In the genomic region with DNA sequence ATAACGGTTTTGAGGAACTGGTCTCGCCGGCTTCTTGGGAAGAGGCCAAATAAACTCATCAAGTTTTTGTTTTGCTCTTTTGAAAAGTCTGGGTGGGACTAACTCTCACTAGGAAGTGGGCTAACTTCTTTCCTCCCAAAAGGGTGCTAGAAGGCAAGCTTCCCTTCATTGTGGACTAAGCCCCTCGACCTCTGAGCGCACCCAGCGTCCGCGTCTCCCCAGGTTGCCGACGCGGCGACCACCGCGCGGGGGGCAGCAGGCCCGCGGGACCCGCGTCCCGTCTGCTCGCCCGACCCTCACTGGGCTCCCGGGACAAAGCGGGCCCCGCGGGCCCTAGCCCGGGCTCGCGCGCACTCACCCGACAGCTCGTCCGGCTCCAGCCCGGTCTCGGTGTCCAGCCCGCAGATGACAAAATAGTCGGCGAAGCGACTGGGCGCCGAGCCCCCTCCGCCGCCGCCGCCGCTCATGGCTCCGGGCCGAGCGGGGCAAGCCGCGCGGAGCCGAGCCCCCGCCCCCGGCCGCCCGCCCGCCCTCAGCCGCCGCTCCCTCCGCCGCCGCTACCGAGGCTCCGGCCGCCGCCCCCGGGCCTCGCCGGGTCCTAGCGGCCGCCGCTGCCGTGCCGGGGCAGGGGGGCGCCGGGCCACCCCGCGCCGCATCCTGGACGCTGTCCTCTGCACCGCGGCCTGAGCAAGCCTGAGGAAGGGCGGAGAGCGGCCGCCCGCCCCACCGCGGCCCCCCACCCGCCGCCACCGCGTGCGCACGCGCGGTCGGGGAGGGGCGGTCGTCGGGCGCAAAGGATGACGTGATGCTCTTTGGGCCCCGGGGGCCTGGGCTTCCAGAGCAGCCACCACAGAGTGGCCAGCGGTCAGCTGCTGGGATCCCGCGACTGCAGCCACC, we compare ENCODE assay signal across 7 mouse cellular contexts. TPM values are rescaled to one million over a fixed set of nuclear protein-coding genes. Genes with fewer than 3 reads are reported as not detected.
A peak's percentile ranks its signal among the peaks of the same experiment; 100 is the strongest.
DNase-seq lines count a peak whose midpoint lies in the region; ATAC-seq lines count a peak whose summit lies in the region.

Dennd5a (minus strand) TSS at position 755 of the 897 bp plus-strand sequence.

- H3K27me3 ChIP-seq in intestine, embryonic 15.5 days (replicated peaks) = no peaks in the 10 kb centered on the region
- H3K27me3 ChIP-seq in midbrain, embryonic 11.5 days (ENCODE audit: control insufficient read depth, insufficient read depth, low read length) = no peaks in the 10 kb centered on the region

- no peaks in the 10 kb centered on the region for H3K9me3 ChIP-seq in intestine, embryonic 15.5 days
- no peaks in the 10 kb centered on the region; the same call in 1 of the 2 replicates for H3K9me3 ChIP-seq in midbrain, embryonic 11.5 days (ENCODE audit: control insufficient read depth, low read length)

- WGBS in intestine, embryonic 15.5 days = under 1% methylated on average over 104 of the region's 107 CpGs
- under 1% methylated on average over 86 of the region's 107 CpGs for WGBS in midbrain, embryonic 11.5 days

- DNase-seq in adrenal gland, adult 2 months = peak; percentile 91
- peak; percentile 94 for DNase-seq in embryo, embryonic 11 days
- DNase-seq in gastrocnemius, postnatal 4 days (ENCODE audit: low spot score in 2 of 2) = peak; percentile 74 to 86
- DNase-seq in left cerebral cortex, postnatal 4 days = peak; percentile 89
- peak; percentile 98 for DNase-seq in midbrain, embryonic 11.5 days (ENCODE audit: low spot score, missing footprints)
- DNase-seq in skeletal muscle tissue, adult 2 months (ENCODE audit: low read depth, low spot score) = peak; percentile 65

- H3K36me3 ChIP-seq in intestine, embryonic 15.5 days = no peaks in the 10 kb centered on the region
- H3K36me3 ChIP-seq in midbrain, embryonic 11.5 days (ENCODE audit: control insufficient read depth, insufficient read depth, low read length) = no peaks in the 10 kb centered on the region

- peak; percentile 91 for ATAC-seq in intestine, embryonic 15.5 days
- peak; percentile 97 for ATAC-seq in midbrain, embryonic 11.5 days (ENCODE audit: low FRiP score)

- H3K9ac ChIP-seq in intestine, embryonic 15.5 days = peak within 1 kb of the TSS; percentile 91
- H3K9ac ChIP-seq in midbrain, embryonic 11.5 days (ENCODE audit: low read length) = peak within 1 kb of the TSS; percentile 96

- peaks cover 3% of the 10 kb centered on the region; the same call in 1 of the 2 replicates for H3K4me1 ChIP-seq in intestine, embryonic 15.5 days (replicated peaks)
- H3K4me1 ChIP-seq in midbrain, embryonic 11.5 days (ENCODE audit: control insufficient read depth, insufficient read depth, low read length) = peaks cover 24% of the 10 kb centered on the region

- peak within 1 kb of the TSS; percentile 88 for H3K4me3 ChIP-seq in intestine, embryonic 15.5 days (replicated peaks)
- H3K4me3 ChIP-seq in midbrain, embryonic 11.5 days (ENCODE audit: low read depth, low read length) = peak within 1 kb of the TSS; percentile 92

- H3K27ac ChIP-seq in intestine, embryonic 15.5 days = peak within 1 kb of the TSS; percentile 93
- H3K27ac ChIP-seq in midbrain, embryonic 11.5 days (ENCODE audit: low read depth, low read length) = peak within 1 kb of the TSS; percentile 85

- intact Hi-C loops in left cerebral cortex, postnatal 4 days (cut with DNase I) = no loop called here

- peak within 1 kb of the TSS; percentile 83 for H3K4me2 ChIP-seq in intestine, embryonic 15.5 days (replicated peaks)
- H3K4me2 ChIP-seq in midbrain, embryonic 11.5 days = peak within 1 kb of the TSS; percentile 82

RNA-seq across cellular contexts. Expression of gene Dennd5a, which starts in this region (rescaled TPM):
- 100 to 1,000 TPM; 147 to 174 TPM for total RNA-seq in adrenal gland, adult 2 months (2021)
- 103 and 118 TPM in 2 replicates for polyA plus RNA-seq in adrenal gland, adult 2 months (2012; rRNA removed)
- 100 to 1,000 TPM; 113 to 127 TPM for total RNA-seq in gastrocnemius, postnatal 4 days (2021)
- polyA plus RNA-seq in intestine, embryonic 15.5 days (2015; fragmentation: Nextera tagmentation; extraction: Ambion mirVana) = 24.9 and 25.7 TPM in 2 replicates
- total RNA-seq in left cerebral cortex, postnatal 4 days (2021) = 100 to 1,000 TPM; 123 to 135 TPM
- polyA plus RNA-seq in midbrain, embryonic 11.5 days (2014; fragmentation: Nextera tagmentation; extraction: Ambion mirVana) = 52.4 and 53.0 TPM in 2 replicates

Comparison
In these comparisons a context has a peak if more than half of its experiments do, and no peak if none do; other contexts are left out.
1. Peak in every context shown above with its lines: DNase-seq, ATAC-seq, H3K4me3 ChIP-seq and H3K27ac ChIP-seq.